Mouse (Mus musculus): ENCODE measurements at regions not wholly inside any gene's neighbourhood (a gene's known extent, or its start where the extent isn't known, plus 50 kb on each side); places are given as distances from the start of the nearest gene placed in this dataset.

DNA sequence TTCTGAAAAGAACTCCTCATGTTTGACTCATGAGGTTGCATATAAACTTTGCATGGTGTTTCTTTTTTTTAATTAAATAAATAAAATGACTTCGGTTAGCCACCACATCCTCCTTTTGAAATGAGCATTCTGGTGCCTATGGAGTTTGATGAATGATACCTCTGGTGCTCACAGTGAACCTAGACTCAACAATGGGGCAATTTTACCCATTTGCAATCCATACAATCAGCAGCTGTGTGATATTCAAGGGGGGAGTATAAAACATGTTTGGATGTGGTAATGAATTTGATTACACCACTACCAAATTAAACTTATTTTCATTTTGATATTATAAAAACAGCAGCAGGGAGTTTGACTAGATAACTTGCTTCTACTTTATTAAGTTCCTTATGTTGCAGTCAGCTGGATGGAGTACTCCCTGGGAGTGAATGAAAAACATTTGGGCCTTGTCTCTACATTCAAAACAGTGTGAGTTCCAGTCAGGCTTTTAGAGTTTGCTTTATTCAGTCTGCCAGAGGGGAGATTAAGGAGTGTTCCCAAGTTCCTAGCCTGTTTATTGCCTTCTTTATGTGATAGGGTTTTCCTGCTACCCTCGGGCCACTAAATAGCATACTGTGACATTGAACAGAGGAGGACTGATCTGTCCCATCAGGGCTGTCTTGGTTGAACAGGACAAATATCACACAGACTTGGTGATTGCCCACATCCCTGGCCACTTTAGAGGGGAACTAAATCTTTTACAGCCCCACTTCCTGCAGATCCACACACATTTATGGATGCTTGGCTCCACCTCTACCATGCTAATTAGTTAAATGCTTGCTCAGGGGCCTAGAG, 195.5 kb upstream of the Zfp804b start:
- TF ChIP-seq CTCF (IDR thresholded peaks at IDR 0.05; ENCODE audit: control insufficient read depth, insufficient read depth, insufficient replicate concordance, low read depth, low read length) (no peak), POLR2A (IDR thresholded peaks at IDR 0.05; ENCODE audit: control insufficient read depth, low read depth, low read length) (no peak)

Data from testis, adult 2 months (tissue).